Mouse (Mus musculus) G1E (cell line): ENCODE data around the gene Tirap.

Experiments used
- CTCF ChIP-seq: IDR thresholded peaks from 2 replicates; pipeline ENCODE4 v1.5.1; 2012; ENCODE audit warnings: low read depth, low read length, inconsistent platforms, mixed read lengths
- GATA1 ChIP-seq: IDR thresholded peaks from 2 replicates; pipeline ENCODE4 v1.6.1; 2012; ENCODE audit warnings: borderline replicate concordance, low read length, inconsistent platforms, mixed read lengths
- POLR2AphosphoS5 ChIP-seq: IDR thresholded peaks from 2 replicates; pipeline ENCODE4 v1.6.1; 2012; ENCODE audit warnings: low read depth, low read length, inconsistent platforms; ENCODE audit not compliant: insufficient replicate concordance
- TAL1 ChIP-seq: conservative IDR thresholded peaks from 2 replicates; pipeline ENCODE4 v1.6.1; 2012; ENCODE audit warnings: low read depth, low read length, inconsistent platforms, mixed read lengths

DNA sequence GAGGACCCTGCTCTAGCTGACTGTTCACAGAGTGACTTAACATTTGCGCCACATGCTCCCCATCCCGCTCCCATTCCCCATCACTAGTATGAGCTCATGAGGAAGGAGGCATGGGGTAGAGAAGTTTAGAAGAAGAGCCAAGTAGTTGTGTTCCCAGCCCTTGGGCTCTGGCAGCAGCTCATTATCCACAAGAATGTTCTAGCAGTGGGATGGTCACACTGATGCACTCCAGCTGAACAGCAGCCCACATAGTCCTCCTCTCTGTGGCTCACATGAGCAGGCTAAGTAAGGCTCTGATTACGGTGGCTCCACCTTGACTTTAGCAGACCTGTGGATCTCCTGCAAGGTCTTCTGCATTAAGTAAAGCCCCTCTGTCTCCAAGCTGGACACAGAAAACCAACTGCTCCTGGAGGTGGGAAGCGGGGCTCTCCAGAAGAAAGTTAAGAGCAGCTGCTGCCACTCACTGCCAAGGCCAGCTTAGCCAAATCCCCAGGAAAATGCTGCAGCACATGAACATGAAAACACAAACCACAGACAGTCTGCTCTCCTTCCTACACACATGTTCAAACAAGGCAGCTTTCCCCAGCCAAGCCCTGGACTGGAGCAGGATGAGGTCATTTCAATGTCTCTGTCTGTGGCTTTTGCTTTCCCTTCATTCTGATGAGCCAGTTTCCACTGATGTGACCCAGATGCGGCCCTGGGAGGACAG, 43.9 kb downstream of the Tirap start:
- TF ChIP-seq CTCF (no peak), TAL1 (no peak), POLR2AphosphoS5 (no peak), GATA1 (no peak)
